Mouse (Mus musculus): Measurements from ENCODE around the gene 1700025G04Rik. TPM values are rescaled to one million over a fixed set of nuclear protein-coding genes. Genes with fewer than 3 reads are reported as not detected.

1700025G04Rik gene
- polyA plus RNA-seq, 1 experiment = 2.2 TPM

- WGBS = 93% methylated on average over 14 of the region's 14 CpGs
- Histone ChIP-seq H3K36me3 (ENCODE audit: control insufficient read depth, insufficient read depth, low read length) (no peaks in the 10 kb centered on the region), H3K4me3 (ENCODE audit: insufficient read depth, low read depth, low read length) (no peak overlapping the region), H3K4me1 (ENCODE audit: control insufficient read depth, insufficient read depth, low read length) (no peaks in the 10 kb centered on the region), H3K27me3 (replicated peaks; ENCODE audit: control insufficient read depth, insufficient read depth, low read length) (no peaks in the 10 kb centered on the region), H3K27ac (ENCODE audit: insufficient read depth, low read depth, low read length) (no peak overlapping the region)
- TF ChIP-seq POLR2A (IDR thresholded peaks at IDR 0.05; ENCODE audit: low read depth, low read length) (no peak), CTCF (conservative IDR thresholded peaks at IDR 0.05; ENCODE audit: insufficient read depth, insufficient read length, low read depth, low read length) (no peak)
- no peak for DNase-seq
These were observed 13.6 kb downstream of the 1700025G04Rik start for GRCm38 (mm10) chr1:152076222-152076845.

DNA sequence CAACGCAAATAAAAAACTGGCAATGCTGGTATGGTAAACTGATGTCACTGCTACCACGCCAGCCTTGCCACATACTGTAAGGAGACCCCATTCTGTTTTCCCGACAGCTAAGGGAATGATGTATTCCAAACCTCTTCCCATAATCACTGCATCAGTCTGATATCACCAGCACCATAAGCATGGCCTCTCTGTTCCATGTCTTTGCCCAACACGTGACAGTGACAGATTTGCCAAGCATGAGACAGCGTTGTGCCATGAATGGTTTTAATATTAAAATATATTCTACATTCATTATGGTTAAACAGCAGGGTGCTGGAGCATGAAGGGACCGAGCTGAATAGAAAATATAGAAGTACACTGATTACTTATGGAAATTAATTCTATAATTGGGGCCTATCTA lies 14.2 kb downstream of the 1700025G04Rik start:
- Histone ChIP-seq H3K4me1 (ENCODE audit: control insufficient read depth, insufficient read depth, low read length) (no peaks in the 10 kb centered on the region), H3K27me3 (replicated peaks; ENCODE audit: control insufficient read depth, insufficient read depth, low read length) (no peaks in the 10 kb centered on the region), H3K4me3 (ENCODE audit: insufficient read depth, low read depth, low read length) (no peak overlapping the region), H3K27ac (ENCODE audit: insufficient read depth, low read depth, low read length) (no peak overlapping the region), H3K36me3 (ENCODE audit: control insufficient read depth, insufficient read depth, low read length) (no peaks in the 10 kb centered on the region)
- DNase-seq = no peak
- WGBS = 91% methylated on average over 6 of the region's 6 CpGs
- no peak for TF ChIP-seq POLR2A (IDR thresholded peaks at IDR 0.05; ENCODE audit: low read depth, low read length)
- TF ChIP-seq CTCF (conservative IDR thresholded peaks at IDR 0.05; ENCODE audit: insufficient read depth, insufficient read length, low read depth, low read length) = no peak

- no peaks in the 10 kb centered on the region for H3K36me3 ChIP-seq (ENCODE audit: control insufficient read depth, insufficient read depth, low read length)
- no peak overlapping the region for H3K4me3 ChIP-seq (ENCODE audit: insufficient read depth, low read depth, low read length)
- WGBS = 74% methylated on average over 4 of the region's 4 CpGs
- TF ChIP-seq POLR2A (IDR thresholded peaks at IDR 0.05; ENCODE audit: low read depth, low read length) (no peak), CTCF (conservative IDR thresholded peaks at IDR 0.05; ENCODE audit: insufficient read depth, insufficient read length, low read depth, low read length) (no peak)
- H3K27me3 ChIP-seq (replicated peaks; ENCODE audit: control insufficient read depth, insufficient read depth, low read length) = no peaks in the 10 kb centered on the region
- no peak overlapping the region for H3K27ac ChIP-seq (ENCODE audit: insufficient read depth, low read depth, low read length)
- H3K4me1 ChIP-seq (ENCODE audit: control insufficient read depth, insufficient read depth, low read length) = no peaks in the 10 kb centered on the region
- DNase-seq = no peak
These were observed 19.5 kb downstream of the 1700025G04Rik start for GRCm38 (mm10) chr1:152070441-152070840.

DNA sequence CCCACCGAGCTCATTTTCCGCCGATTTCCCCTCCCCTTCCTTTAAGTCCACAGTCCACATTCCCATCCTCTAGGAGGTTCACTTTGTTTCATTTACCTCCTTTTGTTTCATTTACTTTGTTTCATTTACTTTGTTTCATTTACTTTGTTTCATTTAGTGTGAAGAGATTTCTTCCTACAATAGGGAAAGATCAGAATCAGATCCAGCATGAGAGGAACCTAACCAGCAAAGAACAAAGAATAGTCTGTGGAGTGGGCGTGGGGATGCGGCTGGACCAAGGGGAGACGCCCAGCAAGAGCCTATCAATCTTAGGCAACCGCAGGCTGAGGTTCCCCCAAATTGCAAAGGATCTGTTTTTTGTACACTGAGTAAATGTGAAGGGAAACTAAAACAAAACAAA lies 20.2 kb downstream of the 1700025G04Rik start:
- TF ChIP-seq POLR2A (IDR thresholded peaks at IDR 0.05; ENCODE audit: low read depth, low read length) (no peak), CTCF (conservative IDR thresholded peaks at IDR 0.05; ENCODE audit: insufficient read depth, insufficient read length, low read depth, low read length) (no peak)
- Histone ChIP-seq H3K4me1 (ENCODE audit: control insufficient read depth, insufficient read depth, low read length) (no peaks in the 10 kb centered on the region), H3K36me3 (ENCODE audit: control insufficient read depth, insufficient read depth, low read length) (no peaks in the 10 kb centered on the region), H3K27ac (ENCODE audit: insufficient read depth, low read depth, low read length) (no peak overlapping the region), H3K27me3 (replicated peaks; ENCODE audit: control insufficient read depth, insufficient read depth, low read length) (no peaks in the 10 kb centered on the region), H3K4me3 (ENCODE audit: insufficient read depth, low read depth, low read length) (no peak overlapping the region)
- 95% methylated on average over 7 of the region's 7 CpGs for WGBS
- DNase-seq = no peak

GRCm38 (mm10) chr1:152067919-152068318 lies 22.0 kb downstream of the 1700025G04Rik start:
- Histone ChIP-seq H3K4me1 (ENCODE audit: control insufficient read depth, insufficient read depth, low read length) (no peaks in the 10 kb centered on the region), H3K36me3 (ENCODE audit: control insufficient read depth, insufficient read depth, low read length) (no peaks in the 10 kb centered on the region), H3K27ac (ENCODE audit: insufficient read depth, low read depth, low read length) (no peak overlapping the region), H3K4me3 (ENCODE audit: insufficient read depth, low read depth, low read length) (no peak overlapping the region), H3K27me3 (replicated peaks; ENCODE audit: control insufficient read depth, insufficient read depth, low read length) (no peaks in the 10 kb centered on the region)
- TF ChIP-seq CTCF (conservative IDR thresholded peaks at IDR 0.05; ENCODE audit: insufficient read depth, insufficient read length, low read depth, low read length) (no peak), POLR2A (IDR thresholded peaks at IDR 0.05; ENCODE audit: low read depth, low read length) (no peak)
- no peak for DNase-seq

- Histone ChIP-seq H3K4me3 (ENCODE audit: insufficient read depth, low read depth, low read length) (no peak overlapping the region), H3K27me3 (replicated peaks; ENCODE audit: control insufficient read depth, insufficient read depth, low read length) (no peaks in the 10 kb centered on the region), H3K27ac (ENCODE audit: insufficient read depth, low read depth, low read length) (no peak overlapping the region), H3K36me3 (ENCODE audit: control insufficient read depth, insufficient read depth, low read length) (no peaks in the 10 kb centered on the region), H3K4me1 (ENCODE audit: control insufficient read depth, insufficient read depth, low read length) (no peaks in the 10 kb centered on the region)
- DNase-seq = no peak
- 97% methylated on average over 7 of the region's 7 CpGs for WGBS
- TF ChIP-seq CTCF (conservative IDR thresholded peaks at IDR 0.05; ENCODE audit: insufficient read depth, insufficient read length, low read depth, low read length) = no peak
- TF ChIP-seq POLR2A (IDR thresholded peaks at IDR 0.05; ENCODE audit: low read depth, low read length) = no peak
These were observed 24.4 kb downstream of the 1700025G04Rik start for GRCm38 (mm10) chr1:152065527-152065926.

DNA sequence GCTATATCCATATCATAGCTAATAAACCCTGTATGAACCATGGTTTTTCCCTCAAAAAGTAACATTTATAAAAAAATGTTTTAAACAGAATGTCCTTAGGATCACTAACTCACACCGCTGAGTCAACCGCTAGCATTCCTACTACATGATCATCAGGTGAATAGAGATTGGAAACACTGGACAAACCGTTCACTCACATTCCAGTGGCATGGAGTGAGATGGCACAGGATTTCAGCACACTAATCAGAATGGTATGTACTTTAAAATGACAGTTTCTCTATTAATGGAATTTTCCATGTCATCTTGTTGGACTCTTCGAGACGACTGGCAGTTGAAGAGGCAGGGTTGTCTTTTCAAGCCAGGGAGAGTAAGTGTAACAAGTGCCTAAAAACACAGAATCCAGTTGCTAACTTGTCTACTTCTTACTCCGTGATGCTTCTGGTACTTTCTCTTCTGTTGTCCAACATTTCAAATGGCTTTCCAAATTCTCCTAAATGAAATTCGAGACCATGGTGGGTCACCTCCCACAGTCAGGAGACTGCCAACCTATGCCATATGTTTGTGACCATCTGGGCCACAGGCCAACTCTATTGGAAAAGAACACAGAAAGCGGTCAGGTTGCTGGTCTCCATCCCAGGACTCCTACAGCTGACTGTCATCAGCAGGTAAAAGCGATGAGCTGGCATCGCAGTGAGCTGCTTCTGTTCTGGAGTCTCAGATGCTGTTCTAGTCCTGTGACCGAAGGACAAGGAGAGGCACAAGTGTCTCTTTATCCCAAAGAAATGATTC lies 26.4 kb downstream of the 1700025G04Rik start:
- H3K27ac ChIP-seq (ENCODE audit: insufficient read depth, low read depth, low read length) = no peak overlapping the region
- no peak overlapping the region for H3K4me3 ChIP-seq (ENCODE audit: insufficient read depth, low read depth, low read length)
- WGBS = 91% methylated on average over 11 of the region's 11 CpGs
- no peaks in the 10 kb centered on the region for H3K4me1 ChIP-seq (ENCODE audit: control insufficient read depth, insufficient read depth, low read length)
- TF ChIP-seq CTCF (conservative IDR thresholded peaks at IDR 0.05; ENCODE audit: insufficient read depth, insufficient read length, low read depth, low read length) (no peak), POLR2A (IDR thresholded peaks at IDR 0.05; ENCODE audit: low read depth, low read length) (no peak)
- H3K27me3 ChIP-seq (replicated peaks; ENCODE audit: control insufficient read depth, insufficient read depth, low read length) = no peaks in the 10 kb centered on the region
- no peak for DNase-seq
- no peaks in the 10 kb centered on the region for H3K36me3 ChIP-seq (ENCODE audit: control insufficient read depth, insufficient read depth, low read length)
